Mouse (Mus musculus): Measurements from ENCODE around the gene Tmem156. TPM values are rescaled to one million over a fixed set of nuclear protein-coding genes. Genes with fewer than 3 reads are reported as not detected.
A peak's percentile ranks its signal among the peaks of the same experiment; 100 is the strongest.

The Tmem156 gene
- polyA plus RNA-seq, 1 experiment from 2014 or later: 1.0 TPM

- 60% methylated on average over 7 of the region's 7 CpGs for WGBS
- H3K9me3 ChIP-seq (ENCODE audit: control insufficient read depth): no peaks in the 10 kb centered on the region
- no peaks in the 10 kb centered on the region for H3K27me3 ChIP-seq (replicated peaks; ENCODE audit: control insufficient read depth, insufficient read depth, low read length)
- H3K4me2 ChIP-seq (replicated peaks; ENCODE audit: low read depth): no peak overlapping the region
- no peak overlapping the region for H3K4me3 ChIP-seq (ENCODE audit: low read depth, low read length)
- no peak overlapping the region for H3K9ac ChIP-seq (ENCODE audit: low read depth, low read length)
- ATAC-seq: no peak
- TF ChIP-seq CTCF (IDR thresholded peaks at IDR 0.05; ENCODE audit: low read depth): peak; percentile 61
- peaks cover 22% of the 10 kb centered on the region for H3K36me3 ChIP-seq (ENCODE audit: control insufficient read depth, insufficient read depth)
- H3K4me1 ChIP-seq (replicated peaks; ENCODE audit: control insufficient read depth, insufficient read depth, low read length): no peaks in the 10 kb centered on the region
- no peak overlapping the region for H3K27ac ChIP-seq (ENCODE audit: low read depth, low read length)
Observed at GRCm38 (mm10) chr5:65019823-65020222, 72.1 kb downstream of the Tmem156 start.

- no peak overlapping the region for H3K4me3 ChIP-seq (ENCODE audit: low read depth, low read length)
- peaks cover 19% of the 10 kb centered on the region for H3K36me3 ChIP-seq (ENCODE audit: control insufficient read depth, insufficient read depth)
- no peak for ATAC-seq
- WGBS: 79% methylated on average over 8 of the region's 8 CpGs
- H3K27me3 ChIP-seq (replicated peaks; ENCODE audit: control insufficient read depth, insufficient read depth, low read length): no peaks in the 10 kb centered on the region
- H3K27ac ChIP-seq (ENCODE audit: low read depth, low read length): no peak overlapping the region
- H3K4me2 ChIP-seq (replicated peaks; ENCODE audit: low read depth): no peak overlapping the region
- TF ChIP-seq CTCF (IDR thresholded peaks at IDR 0.05; ENCODE audit: low read depth): no peak
- H3K9me3 ChIP-seq (ENCODE audit: control insufficient read depth): no peaks in the 10 kb centered on the region
- H3K4me1 ChIP-seq (replicated peaks; ENCODE audit: control insufficient read depth, insufficient read depth, low read length): no peaks in the 10 kb centered on the region
- no peak overlapping the region for H3K9ac ChIP-seq (ENCODE audit: low read depth, low read length)
Observed at GRCm38 (mm10) chr5:65019109-65019508, 72.8 kb downstream of the Tmem156 start.

GRCm38 (mm10) chr5:65015508-65015907 is 76.4 kb downstream of the Tmem156 start:
- Histone ChIP-seq H3K9ac (ENCODE audit: low read depth, low read length) (no peak overlapping the region), H3K27me3 (replicated peaks; ENCODE audit: control insufficient read depth, insufficient read depth, low read length) (no peaks in the 10 kb centered on the region), H3K4me3 (ENCODE audit: low read depth, low read length) (no peak overlapping the region), H3K27ac (ENCODE audit: low read depth, low read length) (no peak overlapping the region), H3K4me1 (replicated peaks; ENCODE audit: control insufficient read depth, insufficient read depth, low read length) (no peaks in the 10 kb centered on the region), H3K9me3 (ENCODE audit: control insufficient read depth) (no peaks in the 10 kb centered on the region), H3K4me2 (replicated peaks; ENCODE audit: low read depth) (no peak overlapping the region), H3K36me3 (ENCODE audit: control insufficient read depth, insufficient read depth) (peaks cover 10% of the 10 kb centered on the region; the same call in 1 of the 2 replicates)
- TF ChIP-seq CTCF (IDR thresholded peaks at IDR 0.05; ENCODE audit: low read depth): no peak
- no peak for ATAC-seq
- WGBS: 88% methylated on average over 3 of the region's 3 CpGs

GRCm38 (mm10) chr5:65011901-65012573 is 79.9 kb downstream of the Tmem156 start:
- TF ChIP-seq CTCF (IDR thresholded peaks at IDR 0.05; ENCODE audit: low read depth): no peak
- WGBS: 43% methylated on average over 7 of the region's 7 CpGs
- H3K27me3 ChIP-seq (replicated peaks; ENCODE audit: control insufficient read depth, insufficient read depth, low read length): no peaks in the 10 kb centered on the region

GRCm38 (mm10) chr5:65006011-65006491 is 85.9 kb downstream of the Tmem156 start:
- Histone ChIP-seq H3K27me3 (replicated peaks; ENCODE audit: control insufficient read depth, insufficient read depth, low read length) (no peaks in the 10 kb centered on the region), H3K9ac (ENCODE audit: low read depth, low read length) (no peak overlapping the region), H3K27ac (ENCODE audit: low read depth, low read length) (no peak overlapping the region), H3K4me2 (replicated peaks; ENCODE audit: low read depth) (no peak overlapping the region), H3K9me3 (ENCODE audit: control insufficient read depth) (no peaks in the 10 kb centered on the region), H3K4me3 (ENCODE audit: low read depth, low read length) (no peak overlapping the region), H3K4me1 (replicated peaks; ENCODE audit: control insufficient read depth, insufficient read depth, low read length) (no peaks in the 10 kb centered on the region), H3K36me3 (ENCODE audit: control insufficient read depth, insufficient read depth) (peaks cover 42% of the 10 kb centered on the region)
- ATAC-seq: no peak
- no peak for TF ChIP-seq CTCF (IDR thresholded peaks at IDR 0.05; ENCODE audit: low read depth)
- WGBS: 59% methylated on average over 4 of the region's 4 CpGs

More at GRCm38 (mm10) chr5:65011901-65012573, 79.9 kb downstream of the Tmem156 start:
- no peak for ATAC-seq
- Histone ChIP-seq H3K9me3 (ENCODE audit: control insufficient read depth) (no peaks in the 10 kb centered on the region), H3K27ac (ENCODE audit: low read depth, low read length) (no peak overlapping the region), H3K4me1 (replicated peaks; ENCODE audit: control insufficient read depth, insufficient read depth, low read length) (no peaks in the 10 kb centered on the region), H3K9ac (ENCODE audit: low read depth, low read length) (no peak overlapping the region), H3K4me2 (replicated peaks; ENCODE audit: low read depth) (no peak overlapping the region), H3K36me3 (ENCODE audit: control insufficient read depth, insufficient read depth) (peaks cover 35% of the 10 kb centered on the region), H3K4me3 (ENCODE audit: low read depth, low read length) (no peak overlapping the region)

GRCm38 (mm10) chr5:65005251-65005650 is 86.7 kb downstream of the Tmem156 start:
- H3K4me3 ChIP-seq (ENCODE audit: low read depth, low read length): no peak overlapping the region
- no peak overlapping the region for H3K9ac ChIP-seq (ENCODE audit: low read depth, low read length)
- 93% methylated on average over 4 of the region's 4 CpGs for WGBS
- no peaks in the 10 kb centered on the region for H3K4me1 ChIP-seq (replicated peaks; ENCODE audit: control insufficient read depth, insufficient read depth, low read length)
- peaks cover 38% of the 10 kb centered on the region for H3K36me3 ChIP-seq (ENCODE audit: control insufficient read depth, insufficient read depth)
- H3K27ac ChIP-seq (ENCODE audit: low read depth, low read length): no peak overlapping the region
- H3K9me3 ChIP-seq (ENCODE audit: control insufficient read depth): no peaks in the 10 kb centered on the region
- H3K27me3 ChIP-seq (replicated peaks; ENCODE audit: control insufficient read depth, insufficient read depth, low read length): no peaks in the 10 kb centered on the region
- TF ChIP-seq CTCF (IDR thresholded peaks at IDR 0.05; ENCODE audit: low read depth): no peak
- no peak for ATAC-seq
- no peak overlapping the region for H3K4me2 ChIP-seq (replicated peaks; ENCODE audit: low read depth)

Other genes with a start within 250 kb of the Tmem156 start
- gene Tlr1, start 158.6 kb downstream of the Tmem156 start, polyA plus RNA-seq (2015; fragmentation: Nextera tagmentation; extraction: Ambion mirVana): 1.0 and 1.6 TPM in 2 replicates
- gene Tlr6, start 132.0 kb downstream of the Tmem156 start, polyA plus RNA-seq (2015; fragmentation: Nextera tagmentation; extraction: Ambion mirVana): 0.27 and 0.43 TPM in 2 replicates
- 30.5 and 31.8 TPM in 2 replicates for gene Fam114a1, start 122.1 kb downstream of the Tmem156 start, polyA plus RNA-seq (2015; fragmentation: Nextera tagmentation; extraction: Ambion mirVana)
- gene Klhl5, start 15.4 kb upstream of the Tmem156 start, polyA plus RNA-seq (2015; fragmentation: Nextera tagmentation; extraction: Ambion mirVana): 7.7 and 8.1 TPM in 2 replicates
- 1.7 TPM in 2 replicates for gene Wdr19, start 107.6 kb upstream of the Tmem156 start, polyA plus RNA-seq (2015; fragmentation: Nextera tagmentation; extraction: Ambion mirVana)
- gene Rfc1, start 243.5 kb upstream of the Tmem156 start, polyA plus RNA-seq (2015; fragmentation: Nextera tagmentation; extraction: Ambion mirVana): 28.9 and 32.5 TPM in 2 replicates

Measured in intestine, postnatal 0 days (tissue).